Mouse (Mus musculus): Measurements from ENCODE around the gene Clcn3.
A peak's percentile ranks its signal among the peaks of the same experiment; 100 is the strongest.

The Clcn3 gene

GRCm38 (mm10) chr8:60951757-60952156 is 31.3 kb downstream of the Clcn3 start:
- no peak for DNase-seq

GRCm38 (mm10) chr8:60951271-60951670 is 31.8 kb downstream of the Clcn3 start:
- no peak for DNase-seq

GRCm38 (mm10) chr8:60949859-60950258 is 33.2 kb downstream of the Clcn3 start:
- no peak for DNase-seq

- DNase-seq = no peak
These were observed 35.6 kb downstream of the Clcn3 start for GRCm38 (mm10) chr8:60947503-60947902.

- DNase-seq = no peak
These were observed 40.2 kb downstream of the Clcn3 start for GRCm38 (mm10) chr8:60942867-60943266.

- DNase-seq = no peak
These were observed 44.2 kb downstream of the Clcn3 start for GRCm38 (mm10) chr8:60938717-60939424.

- DNase-seq = no peak
These were observed 49.5 kb downstream of the Clcn3 start for GRCm38 (mm10) chr8:60933617-60934016.

- DNase-seq = no peak
These were observed 62.9 kb downstream of the Clcn3 start for GRCm38 (mm10) chr8:60920176-60920575.

GRCm38 (mm10) chr8:60919069-60919468 is 64.0 kb downstream of the Clcn3 start:
- DNase-seq = no peak

GRCm38 (mm10) chr8:60912554-60912953 is 70.5 kb downstream of the Clcn3 start:
- no peak for DNase-seq

GRCm38 (mm10) chr8:60912081-60912480 is 71.0 kb downstream of the Clcn3 start:
- peak; percentile 27 for DNase-seq

- DNase-seq = no peak
These were observed 83.0 kb downstream of the Clcn3 start for GRCm38 (mm10) chr8:60900147-60900546.

- DNase-seq = no peak
These were observed 87.2 kb downstream of the Clcn3 start for GRCm38 (mm10) chr8:60895878-60896277.

- no peak for DNase-seq
These were observed 91.3 kb downstream of the Clcn3 start for GRCm38 (mm10) chr8:60891757-60892156.

GRCm38 (mm10) chr8:60890520-60890874 is 92.6 kb downstream of the Clcn3 start:
- no peak for DNase-seq

GRCm38 (mm10) chr8:60889843-60890519 is 93.1 kb downstream of the Clcn3 start, which contains the start of gene Hpf1:
Gene Hpf1 (plus strand): TSS chr8:60890418.
- peak; percentile 94 for DNase-seq

GRCm38 (mm10) chr8:60889131-60889842 is 93.8 kb downstream of the Clcn3 start:
- no peak for DNase-seq

- no peak for DNase-seq
These were observed 96.4 kb downstream of the Clcn3 start for GRCm38 (mm10) chr8:60886736-60887135.

GRCm38 (mm10) chr8:60883419-60884137 is 99.5 kb downstream of the Clcn3 start:
- DNase-seq = no peak

- no peak for DNase-seq
These were observed 104.5 kb downstream of the Clcn3 start for GRCm38 (mm10) chr8:60878617-60879016.

GRCm38 (mm10) chr8:60870231-60871193 is 112.6 kb downstream of the Clcn3 start:
- DNase-seq = no peak

GRCm38 (mm10) chr8:60869761-60870160 is 113.3 kb downstream of the Clcn3 start:
- DNase-seq = no peak
